Mouse (Mus musculus) heart, adult 2 months (tissue): ENCODE results near the gene Rtn1.

Experiments used
- CTCF ChIP-seq: fragments of 200-600 bp; IDR thresholded peaks from 2 replicates; pipeline ENCODE4 v1.8.1; 2022; ENCODE audit warnings: antibody characterized with exemption, mild to moderate bottlenecking, moderate library complexity
- POLR2A ChIP-seq: fragments of 200-500 bp; IDR thresholded peaks from 2 replicates; pipeline ENCODE4 v1.6.1; 2011; ENCODE audit warnings: mild to moderate bottlenecking, low read depth, low read length, control low read depth; ENCODE audit not compliant: insufficient read depth

- TF ChIP-seq POLR2A: no peak
- no peak for TF ChIP-seq CTCF
Measured at GRCm38 (mm10) chr12:72234966-72235365, 173.9 kb downstream of the Rtn1 start.
